Mouse (Mus musculus): ENCODE measurements around the gene Npcd.

- TF ChIP-seq POLR2A (IDR thresholded peaks at IDR 0.05; ENCODE audit: extremely low read depth, insufficient read depth, low read length) (no peak), CTCF (IDR thresholded peaks at IDR 0.05; ENCODE audit: extremely low read depth, insufficient read depth, low read length) (no peak)
Measured at GRCm38 (mm10) chr15:79880477-79880876, 46.4 kb upstream of the Npcd start.

Data from cortical plate, adult 2 months (tissue).